In the genomic region with DNA sequence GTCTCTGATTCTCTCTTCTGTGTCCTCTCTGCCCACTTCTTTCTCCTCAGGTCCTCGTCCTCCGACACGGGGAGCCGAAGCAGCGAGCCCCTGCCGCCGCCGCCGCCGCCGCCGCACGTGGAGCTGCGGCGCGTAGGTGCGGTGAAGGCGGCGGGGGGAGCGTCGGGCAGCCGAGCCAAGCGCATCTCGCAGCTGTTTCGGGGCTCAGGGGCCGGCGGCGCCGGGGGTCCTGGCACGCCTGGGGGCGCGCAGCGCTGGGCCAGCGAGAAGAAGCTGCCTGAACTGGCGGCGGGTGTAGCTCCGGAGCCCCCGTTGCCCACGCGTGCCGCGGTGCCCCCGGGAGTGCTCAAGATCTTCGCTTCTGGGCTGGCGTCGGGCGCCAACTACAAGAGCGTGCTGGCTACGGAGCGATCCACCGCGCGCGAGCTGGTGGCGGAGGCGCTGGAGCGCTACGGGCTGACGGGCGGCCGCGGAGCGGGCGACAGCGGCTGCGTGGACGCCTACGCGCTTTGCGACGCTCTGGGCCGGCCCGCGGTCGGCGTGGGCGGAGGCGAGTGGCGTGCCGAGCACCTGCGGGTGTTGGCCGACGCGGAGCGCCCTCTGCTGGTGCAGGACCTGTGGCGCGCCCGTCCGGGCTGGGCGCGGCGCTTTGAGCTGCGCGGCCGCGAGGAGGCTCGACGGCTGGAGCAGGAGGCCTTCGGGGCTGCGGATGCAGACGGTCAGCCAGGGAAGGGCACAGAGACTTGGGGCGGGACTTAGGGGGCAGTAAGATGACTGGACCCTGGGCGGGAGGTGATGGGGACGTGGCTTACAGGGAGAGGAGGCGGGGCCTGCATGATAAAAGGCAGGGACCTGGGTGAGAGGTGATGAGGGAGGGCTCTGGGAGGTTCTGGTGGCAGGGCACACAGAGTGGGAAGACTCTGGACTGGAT, we compare ENCODE assay signal across 8 mouse cellular contexts. TPM values are rescaled to one million over a fixed set of nuclear protein-coding genes. Genes with fewer than 3 reads are reported as not detected.
A peak's percentile ranks its signal among the peaks of the same experiment; 100 is the strongest.
DNase-seq lines count a peak whose midpoint lies in the region; ATAC-seq and TF ChIP-seq lines count a peak whose summit lies in the region.

No protein-coding gene starts in this region.

- TF ChIP-seq CTCF in cerebellum, adult 2 months (IDR thresholded peaks at IDR 0.05; ENCODE audit: borderline replicate concordance, insufficient read depth, low read depth, low read length), result peak; percentile 82
- TF ChIP-seq CTCF in layer of hippocampus, adult 2 months (conservative IDR thresholded peaks at IDR 0.05), result peak; percentile 91
- peak; percentile 40; the same call in 1 of the 2 replicates for TF ChIP-seq CTCF in lung, embryonic 14.5 days (IDR thresholded peaks at IDR 0.05; ENCODE audit: low read depth)

- no peaks in the 10 kb centered on the region for H3K36me3 ChIP-seq in forebrain, embryonic 16.5 days (ENCODE audit: control insufficient read depth, insufficient read depth)
- no peaks in the 10 kb centered on the region for H3K36me3 ChIP-seq in lung, embryonic 14.5 days (ENCODE audit: insufficient read depth)

- H3K4me3 ChIP-seq in cerebellum, adult 2 months (replicated peaks; ENCODE audit: insufficient read depth, low read depth, low read length), result peak overlapping the region; percentile 62
- H3K4me3 ChIP-seq in forebrain, embryonic 16.5 days (replicated peaks; ENCODE audit: low read length), result peak overlapping the region; percentile 61
- H3K4me3 ChIP-seq in layer of hippocampus, adult 2 months, result peak overlapping the region; percentile 64
- H3K4me3 ChIP-seq in lung, embryonic 14.5 days (ENCODE audit: low read depth, low read length), result peak overlapping the region; percentile 58

- H3K4me2 ChIP-seq in forebrain, embryonic 16.5 days (ENCODE audit: low read length), result peak overlapping the region; percentile 91
- peak overlapping the region; percentile 96 for H3K4me2 ChIP-seq in lung, embryonic 14.5 days

- peak; percentile 97 for TF ChIP-seq POLR2A in cerebellum, adult 2 months (IDR thresholded peaks at IDR 0.05; ENCODE audit: borderline replicate concordance, insufficient read depth, low read length)

- peak; percentile 88 for DNase-seq in ES-CJ7 (ENCODE audit: low read depth, low spot score)
- peak; percentile 93 to 94 for DNase-seq in cerebellum, adult 2 months
- DNase-seq in heart, postnatal 4 days, result peak; percentile 94
- DNase-seq in layer of hippocampus, adult 2 months (ENCODE audit: low spot score in 2 of 2), result peak; percentile 70 to 79
- peak; percentile 93 for DNase-seq in lung, embryonic 14.5 days
- DNase-seq in testis, postnatal 10 days (ENCODE audit: low spot score), result peak; percentile 97

- peaks cover 4% of the 10 kb centered on the region; the same call in 1 of the 2 replicates for H3K4me1 ChIP-seq in cerebellum, adult 2 months (ENCODE audit: control insufficient read depth, insufficient read depth, low read length)
- H3K4me1 ChIP-seq in forebrain, embryonic 16.5 days (replicated peaks; ENCODE audit: control insufficient read depth, insufficient read depth, low read length), result peaks cover 14% of the 10 kb centered on the region
- H3K4me1 ChIP-seq in lung, embryonic 14.5 days (ENCODE audit: insufficient read depth), result peaks cover 6% of the 10 kb centered on the region; the same call in 1 of the 2 replicates

- H3K27ac ChIP-seq in cerebellum, adult 2 months (ENCODE audit: insufficient read depth, low read length), result peak overlapping the region; percentile 94
- H3K27ac ChIP-seq in forebrain, embryonic 16.5 days (ENCODE audit: low read length), result peak overlapping the region; percentile 85
- H3K27ac ChIP-seq in layer of hippocampus, adult 2 months, result peak overlapping the region; percentile 87
- peak overlapping the region; percentile 43 for H3K27ac ChIP-seq in lung, embryonic 14.5 days (ENCODE audit: low read depth)

- H3K9me3 ChIP-seq in forebrain, embryonic 16.5 days (ENCODE audit: control insufficient read depth, low read length), result no peaks in the 10 kb centered on the region
- H3K9me3 ChIP-seq in lung, embryonic 14.5 days (ENCODE audit: low read depth, low read length), result no peaks in the 10 kb centered on the region

- peak; percentile 84 for ATAC-seq in forebrain, embryonic 16.5 days
- ATAC-seq in lung, embryonic 14.5 days (ENCODE audit: insufficient read depth), result peak; percentile 68
- peak; percentile 81 for ATAC-seq in neutrophil, adult 5-6 weeks (ENCODE audit: extremely low read depth, insufficient number of reproducible peaks, low FRiP score, poor library complexity, severe bottlenecking)

- peak overlapping the region; percentile 84 for H3K9ac ChIP-seq in forebrain, embryonic 16.5 days (replicated peaks; ENCODE audit: low read depth, low read length)
- peak overlapping the region; percentile 73 for H3K9ac ChIP-seq in lung, embryonic 14.5 days

- no peaks in the 10 kb centered on the region for H3K27me3 ChIP-seq in cerebellum, adult 2 months (ENCODE audit: control insufficient read depth, insufficient read depth, low read length)
- H3K27me3 ChIP-seq in forebrain, embryonic 16.5 days (replicated peaks; ENCODE audit: control insufficient read depth, insufficient read depth, low read length), result no peaks in the 10 kb centered on the region; the same call in 1 of the 2 replicates
- H3K27me3 ChIP-seq in lung, embryonic 14.5 days (ENCODE audit: insufficient read depth, low read length), result peaks cover 17% of the 10 kb centered on the region

- WGBS in cerebellum, adult 2 months, result 1% methylated on average over 103 of the region's 105 CpGs
- under 1% methylated on average over 105 of the region's 105 CpGs for WGBS in forebrain, embryonic 16.5 days
- 1% methylated on average over 105 of the region's 105 CpGs for WGBS in lung, embryonic 14.5 days

RNA-seq across cellular contexts. Expression of gene Rasip1, which starts 1.3 kb away (rescaled TPM):
- 7.6 and 7.7 TPM in 2 replicates for polyA plus RNA-seq in cerebellum, adult 2 months (2012; rRNA removed)
- 13.5 and 15.1 TPM in 2 replicates for polyA plus RNA-seq in forebrain, embryonic 16.5 days (2015; fragmentation: Nextera tagmentation; extraction: Ambion mirVana)
- 10 to 100 TPM; 50.0 to 50.5 TPM for total RNA-seq in heart, postnatal 4 days (2021)
- total RNA-seq in layer of hippocampus, adult 2 months (2021), result 1 to 10 TPM; 6.1 to 7.4 TPM
- polyA plus RNA-seq in lung, embryonic 14.5 days (2014; fragmentation: Nextera tagmentation; extraction: Ambion mirVana), result 29.4 and 35.3 TPM in 2 replicates
- 2.4 and 2.8 TPM in 2 replicates for total RNA-seq in neutrophil, adult 5-6 weeks (2017)

RNA-seq across cellular contexts. Expression of gene Izumo1, which starts 7.0 kb away (rescaled TPM):
- polyA plus RNA-seq in cerebellum, adult 2 months (2012; rRNA removed), result 0.08 and 0.18 TPM in 2 replicates
- polyA plus RNA-seq in forebrain, embryonic 16.5 days (2015; fragmentation: Nextera tagmentation; extraction: Ambion mirVana), result not detected in 2 replicates
- under 1 TPM; 0.56 to 0.60 TPM for total RNA-seq in heart, postnatal 4 days (2021)
- total RNA-seq in layer of hippocampus, adult 2 months (2021), result not detected
- polyA plus RNA-seq in lung, embryonic 14.5 days (2014; fragmentation: Nextera tagmentation; extraction: Ambion mirVana), result 0.28 and 0.35 TPM in 2 replicates
- not detected in 2 replicates for total RNA-seq in neutrophil, adult 5-6 weeks (2017)

RNA-seq across cellular contexts. Expression of gene Mamstr, which starts 11.1 kb away (rescaled TPM):
- polyA plus RNA-seq in cerebellum, adult 2 months (2012; rRNA removed), result 7.1 and 9.8 TPM in 2 replicates
- polyA plus RNA-seq in forebrain, embryonic 16.5 days (2015; fragmentation: Nextera tagmentation; extraction: Ambion mirVana), result 2.8 and 4.2 TPM in 2 replicates
- total RNA-seq in heart, postnatal 4 days (2021), result 10 to 100 TPM in 1 of 2 experiments, 1 to 10 TPM in 1; 8.8 to 11.7 TPM
- total RNA-seq in layer of hippocampus, adult 2 months (2021), result 1 to 10 TPM; 1.2 to 4.8 TPM
- 8.1 and 9.2 TPM in 2 replicates for polyA plus RNA-seq in lung, embryonic 14.5 days (2014; fragmentation: Nextera tagmentation; extraction: Ambion mirVana)
- total RNA-seq in neutrophil, adult 5-6 weeks (2017), result 1.0 TPM in 1 of 2 replicates, not detected in the other

RNA-seq across cellular contexts. Expression of gene Fut1, which starts 11.5 kb away (rescaled TPM):
- polyA plus RNA-seq in cerebellum, adult 2 months (2012; rRNA removed), result 0.07 and 0.08 TPM in 2 replicates
- polyA plus RNA-seq in forebrain, embryonic 16.5 days (2015; fragmentation: Nextera tagmentation; extraction: Ambion mirVana), result not detected in 2 replicates
- total RNA-seq in heart, postnatal 4 days (2021), result not detected
- not detected for total RNA-seq in layer of hippocampus, adult 2 months (2021)
- 0.13 and 0.58 TPM in 2 replicates for polyA plus RNA-seq in lung, embryonic 14.5 days (2014; fragmentation: Nextera tagmentation; extraction: Ambion mirVana)
- total RNA-seq in neutrophil, adult 5-6 weeks (2017), result not detected in 2 replicates

RNA-seq across cellular contexts. Expression of gene Fgf21, which starts 13.3 kb away (rescaled TPM):
- polyA plus RNA-seq in cerebellum, adult 2 months (2012; rRNA removed), result not detected in 2 replicates
- polyA plus RNA-seq in forebrain, embryonic 16.5 days (2015; fragmentation: Nextera tagmentation; extraction: Ambion mirVana), result not detected in 2 replicates
- total RNA-seq in heart, postnatal 4 days (2021), result not detected
- total RNA-seq in layer of hippocampus, adult 2 months (2021), result not detected
- polyA plus RNA-seq in lung, embryonic 14.5 days (2014; fragmentation: Nextera tagmentation; extraction: Ambion mirVana), result not detected in 2 replicates
- total RNA-seq in neutrophil, adult 5-6 weeks (2017), result not detected in 2 replicates

Comparison
In these comparisons a context has a peak if more than half of its experiments do, and no peak if none do; other contexts are left out.
1. Peak in every context shown above with its lines: DNase-seq, ATAC-seq, H3K4me3 ChIP-seq and H3K27ac ChIP-seq.
2. H3K27ac ChIP-seq: peak in every context shown above with its lines; median percentile 94 in cerebellum, adult 2 months; 87 in layer of hippocampus, adult 2 months; 85 in forebrain, embryonic 16.5 days; 43 in lung, embryonic 14.5 days.
3. CTCF ChIP-seq: peak in every context shown above with its lines; median percentile 91 in layer of hippocampus, adult 2 months; 82 in cerebellum, adult 2 months; 40 in lung, embryonic 14.5 days.
4. RNA of gene Rasip1, which starts 1.3 kb away (total RNA-seq): 50.0 to 50.5 TPM in heart, postnatal 4 days; 6.1 to 7.4 TPM in layer of hippocampus, adult 2 months and 2.4 to 2.8 TPM in neutrophil, adult 5-6 weeks; every median in the first group is over 4 times any median in the second.